8 mouse cellular contexts compared by ENCODE assay signal in the genomic region with DNA sequence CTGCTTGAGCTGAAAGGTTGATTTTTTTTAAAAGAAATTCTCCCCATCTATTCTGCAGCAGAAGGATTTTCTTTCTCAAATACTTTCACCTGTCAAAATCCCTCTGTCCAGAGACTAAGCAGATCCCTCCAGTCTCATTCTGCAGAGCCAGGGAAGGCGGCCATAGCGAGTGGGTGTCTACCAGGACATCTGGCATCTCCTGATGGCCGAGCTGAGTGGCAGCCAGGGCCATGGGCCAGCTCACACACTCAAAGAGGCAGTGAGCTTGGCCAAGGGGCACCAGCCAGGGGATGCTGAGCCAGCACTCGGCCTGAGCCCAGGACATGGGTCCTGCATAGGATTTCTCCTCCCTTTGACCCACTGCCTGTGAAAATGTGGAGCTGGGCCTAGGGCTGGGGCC.
DNase-seq lines count a peak whose midpoint lies in the region; ATAC-seq lines count a peak whose summit lies in the region.

No protein-coding gene starts in this region.

- no peaks in the 10 kb centered on the region for H3K36me3 ChIP-seq in midbrain, embryonic 15.5 days (replicated peaks)
- no peaks in the 10 kb centered on the region for H3K36me3 ChIP-seq in midbrain, embryonic 10.5 days
- H3K36me3 ChIP-seq in embryonic facial prominence, embryonic 12.5 days, result no peaks in the 10 kb centered on the region
- H3K36me3 ChIP-seq in limb, embryonic 15.5 days, result no peaks in the 10 kb centered on the region

- peak; percentile 54; the same call in 1 of the 2 replicates for ATAC-seq in midbrain, embryonic 15.5 days (replicated peaks)
- no peak; the same call in 1 of the 2 replicates for ATAC-seq in embryonic facial prominence, embryonic 12.5 days (ENCODE audit: insufficient number of reproducible peaks, insufficient read depth, low FRiP score, low TSS enrichment)
- 0 out of 2 replicates have a peak, but pooled peaks have one; percentile 30 for ATAC-seq in limb, embryonic 15.5 days (ENCODE audit: insufficient number of reproducible peaks, low FRiP score, low TSS enrichment, low read depth)

- DNase-seq in midbrain, embryonic 10.5 days (ENCODE audit: low spot score), result no peak
- DNase-seq in heart, postnatal 25 days (ENCODE audit: low spot score), result peak; percentile 53
- DNase-seq in thymus, postnatal 14 days, result no peak
- no peak for DNase-seq in urinary bladder, postnatal 4 days (ENCODE audit: low spot score in 2 of 2)
- DNase-seq in thymus, postnatal 10 days (ENCODE audit: low spot score in 2 of 2), result no peak

- H3K4me3 ChIP-seq in midbrain, embryonic 15.5 days, result no peak overlapping the region
- no peak overlapping the region for H3K4me3 ChIP-seq in midbrain, embryonic 10.5 days
- H3K4me3 ChIP-seq in embryonic facial prominence, embryonic 12.5 days, result no peak overlapping the region
- H3K4me3 ChIP-seq in limb, embryonic 15.5 days, result no peak overlapping the region

- no peaks in the 10 kb centered on the region for H3K9me3 ChIP-seq in midbrain, embryonic 15.5 days
- no peaks in the 10 kb centered on the region for H3K9me3 ChIP-seq in midbrain, embryonic 10.5 days (replicated peaks)
- H3K9me3 ChIP-seq in embryonic facial prominence, embryonic 12.5 days, result no peaks in the 10 kb centered on the region
- no peaks in the 10 kb centered on the region for H3K9me3 ChIP-seq in limb, embryonic 15.5 days

- H3K4me1 ChIP-seq in midbrain, embryonic 15.5 days, result peaks cover 5% of the 10 kb centered on the region; the same call in 1 of the 2 replicates
- peaks cover 18% of the 10 kb centered on the region for H3K4me1 ChIP-seq in midbrain, embryonic 10.5 days
- H3K4me1 ChIP-seq in embryonic facial prominence, embryonic 12.5 days, result peaks cover 32% of the 10 kb centered on the region
- peaks cover 18% of the 10 kb centered on the region for H3K4me1 ChIP-seq in limb, embryonic 15.5 days

- no peak overlapping the region for H3K9ac ChIP-seq in midbrain, embryonic 15.5 days
- no peak overlapping the region for H3K9ac ChIP-seq in embryonic facial prominence, embryonic 12.5 days
- no peak overlapping the region for H3K9ac ChIP-seq in limb, embryonic 15.5 days

- no peak overlapping the region for H3K4me2 ChIP-seq in midbrain, embryonic 15.5 days
- H3K4me2 ChIP-seq in embryonic facial prominence, embryonic 12.5 days (replicated peaks), result no peak overlapping the region
- no peak overlapping the region for H3K4me2 ChIP-seq in limb, embryonic 15.5 days

- H3K27ac ChIP-seq in midbrain, embryonic 15.5 days, result no peak overlapping the region
- no peak overlapping the region for H3K27ac ChIP-seq in midbrain, embryonic 10.5 days (replicated peaks)
- H3K27ac ChIP-seq in embryonic facial prominence, embryonic 12.5 days, result peak overlapping the region; percentile 7; the same call in 1 of the 2 replicates
- no peak overlapping the region for H3K27ac ChIP-seq in limb, embryonic 15.5 days

- H3K27me3 ChIP-seq in midbrain, embryonic 15.5 days (replicated peaks), result no peaks in the 10 kb centered on the region
- peaks cover 17% of the 10 kb centered on the region for H3K27me3 ChIP-seq in midbrain, embryonic 10.5 days (ENCODE audit: low read depth, poor library complexity, severe bottlenecking)
- H3K27me3 ChIP-seq in embryonic facial prominence, embryonic 12.5 days, result no peaks in the 10 kb centered on the region
- H3K27me3 ChIP-seq in limb, embryonic 15.5 days, result no peaks in the 10 kb centered on the region

- WGBS in midbrain, embryonic 15.5 days, result 78% methylated on average over 4 of the region's 4 CpGs
- 77% methylated on average over 4 of the region's 4 CpGs for WGBS in midbrain, embryonic 10.5 days
- 55% methylated on average over 4 of the region's 4 CpGs for WGBS in embryonic facial prominence, embryonic 12.5 days
- WGBS in limb, embryonic 15.5 days, result 54% methylated on average over 4 of the region's 4 CpGs

- intact Hi-C loops in heart, postnatal 25 days (cut with DNase I), result loop anchor here (5.0 kb wide), 1 partner anchor 65 kb away; no protein-coding TSS in a partner anchor
